21 mouse cellular contexts compared by ENCODE assay signal in genomic region chr7:127802313-127802712, GRCm38 (mm10). TPM values are rescaled to one million over a fixed set of nuclear protein-coding genes. Genes with fewer than 3 reads are reported as not detected.
DNase-seq lines count a peak whose midpoint lies in the region; ATAC-seq and TF ChIP-seq lines count a peak whose summit lies in the region.
"Had no signal": no experiment of that assay in that cellular context is flagged by ENCODE, and none has a peak within 500 bp of the region (broad histone marks: within the 10 kb centered on the region; RNA-seq: fewer than 3 reads in every experiment).

No protein-coding gene starts in this region.

- peak overlapping the region; percentile 11; the same call in 1 of the 2 replicates for H3K27ac ChIP-seq in hindbrain, postnatal 0 days
- H3K27ac ChIP-seq in hindbrain, embryonic 13.5 days: no peak overlapping the region
- H3K27ac ChIP-seq in midbrain, embryonic 11.5 days (ENCODE audit: low read depth, low read length): no peak overlapping the region
- H3K27ac ChIP-seq in midbrain, embryonic 16.5 days (ENCODE audit: low read length): no peak overlapping the region
- H3K27ac ChIP-seq: embryonic facial prominence, embryonic 15.5 days; forebrain, embryonic 10.5 days; hindbrain, embryonic 15.5 days; neural tube, embryonic 15.5 days had no signal

- H3K4me3 ChIP-seq in hindbrain, postnatal 0 days (ENCODE audit: low read length): no peak overlapping the region
- no peak overlapping the region for H3K4me3 ChIP-seq in hindbrain, embryonic 13.5 days
- no peak overlapping the region for H3K4me3 ChIP-seq in midbrain, embryonic 11.5 days (ENCODE audit: low read depth, low read length)
- no peak overlapping the region for H3K4me3 ChIP-seq in midbrain, embryonic 16.5 days (ENCODE audit: low read depth, low read length)
- H3K4me3 ChIP-seq: embryonic facial prominence, embryonic 15.5 days; forebrain, embryonic 10.5 days; heart, embryonic 12.5 days; hindbrain, embryonic 15.5 days; neural tube, embryonic 15.5 days had no signal

- no peaks in the 10 kb centered on the region for H3K9me3 ChIP-seq in hindbrain, postnatal 0 days (ENCODE audit: low read length)
- no peaks in the 10 kb centered on the region for H3K9me3 ChIP-seq in hindbrain, embryonic 13.5 days
- no peaks in the 10 kb centered on the region for H3K9me3 ChIP-seq in midbrain, embryonic 11.5 days (ENCODE audit: control insufficient read depth, low read length)
- no peaks in the 10 kb centered on the region for H3K9me3 ChIP-seq in midbrain, embryonic 16.5 days (replicated peaks; ENCODE audit: control insufficient read depth, low read length, poor library complexity, severe bottlenecking)
- H3K9me3 ChIP-seq: embryonic facial prominence, embryonic 15.5 days; forebrain, embryonic 10.5 days; heart, embryonic 12.5 days; hindbrain, embryonic 15.5 days; neural tube, embryonic 15.5 days had no signal

- peaks cover 27% of the 10 kb centered on the region for H3K36me3 ChIP-seq in hindbrain, postnatal 0 days (ENCODE audit: insufficient read depth, low read length)
- peaks cover 80% of the 10 kb centered on the region for H3K36me3 ChIP-seq in hindbrain, embryonic 13.5 days
- H3K36me3 ChIP-seq in midbrain, embryonic 11.5 days (ENCODE audit: control insufficient read depth, insufficient read depth, low read length): peaks cover 16% of the 10 kb centered on the region
- peaks cover 38% of the 10 kb centered on the region for H3K36me3 ChIP-seq in midbrain, embryonic 16.5 days (ENCODE audit: control insufficient read depth, insufficient read depth, low read length)

- 0 out of 2 replicates have a peak, but pooled peaks cover 6% of the 10 kb centered on the region for H3K4me1 ChIP-seq in hindbrain, postnatal 0 days (ENCODE audit: insufficient read depth, low read length)
- peaks cover 9% of the 10 kb centered on the region for H3K4me1 ChIP-seq in hindbrain, embryonic 13.5 days (replicated peaks)
- H3K4me1 ChIP-seq in midbrain, embryonic 11.5 days (ENCODE audit: control insufficient read depth, insufficient read depth, low read length): peaks cover 4% of the 10 kb centered on the region
- H3K4me1 ChIP-seq in midbrain, embryonic 16.5 days (ENCODE audit: control insufficient read depth, insufficient read depth, low read length): no peaks in the 10 kb centered on the region; the same call in 1 of the 2 replicates
- H3K4me1 ChIP-seq: hindbrain, embryonic 15.5 days had no signal

- no peaks in the 10 kb centered on the region for H3K27me3 ChIP-seq in hindbrain, postnatal 0 days (ENCODE audit: insufficient read depth, low read length)
- no peaks in the 10 kb centered on the region for H3K27me3 ChIP-seq in hindbrain, embryonic 13.5 days
- no peaks in the 10 kb centered on the region for H3K27me3 ChIP-seq in midbrain, embryonic 11.5 days (ENCODE audit: control insufficient read depth, insufficient read depth, low read length)
- no peaks in the 10 kb centered on the region for H3K27me3 ChIP-seq in midbrain, embryonic 16.5 days (ENCODE audit: control insufficient read depth, insufficient read depth, low read depth, low read length)
- H3K27me3 ChIP-seq: embryonic facial prominence, embryonic 15.5 days; heart, embryonic 12.5 days; hindbrain, embryonic 15.5 days; neural tube, embryonic 15.5 days had no signal

- no peak overlapping the region for H3K9ac ChIP-seq in hindbrain, postnatal 0 days (replicated peaks; ENCODE audit: low read length)
- no peak overlapping the region for H3K9ac ChIP-seq in hindbrain, embryonic 13.5 days
- H3K9ac ChIP-seq in midbrain, embryonic 11.5 days (ENCODE audit: low read length): no peak overlapping the region
- H3K9ac ChIP-seq in midbrain, embryonic 16.5 days (ENCODE audit: low read depth, low read length): no peak overlapping the region
- H3K9ac ChIP-seq: embryonic facial prominence, embryonic 15.5 days; heart, embryonic 12.5 days; hindbrain, embryonic 15.5 days; neural tube, embryonic 15.5 days had no signal

- ATAC-seq in hindbrain, postnatal 0 days: no peak
- ATAC-seq in hindbrain, embryonic 13.5 days (ENCODE audit: low FRiP score): no peak
- no peak for ATAC-seq in midbrain, embryonic 11.5 days (ENCODE audit: low FRiP score)
- ATAC-seq in midbrain, embryonic 16.5 days: no peak
- ATAC-seq: intestine, postnatal 0 days had no signal

- H3K4me2 ChIP-seq in hindbrain, postnatal 0 days (ENCODE audit: low read depth, low read length): no peak overlapping the region
- no peak overlapping the region for H3K4me2 ChIP-seq in hindbrain, embryonic 13.5 days
- no peak overlapping the region for H3K4me2 ChIP-seq in midbrain, embryonic 11.5 days
- H3K4me2 ChIP-seq in midbrain, embryonic 16.5 days (ENCODE audit: low read length): no peak overlapping the region
- H3K4me2 ChIP-seq: embryonic facial prominence, embryonic 15.5 days; heart, embryonic 12.5 days; hindbrain, embryonic 15.5 days; neural tube, embryonic 15.5 days had no signal

- WGBS in hindbrain, postnatal 0 days: 85% methylated on average over 17 of the region's 17 CpGs
- 93% methylated on average over 17 of the region's 17 CpGs for WGBS in hindbrain, embryonic 13.5 days
- 92% methylated on average over 17 of the region's 17 CpGs for WGBS in midbrain, embryonic 11.5 days
- 93% methylated on average over 17 of the region's 17 CpGs for WGBS in midbrain, embryonic 16.5 days

- TF ChIP-seq CTCF in hindbrain, postnatal 0 days (IDR thresholded peaks at IDR 0.05; ENCODE audit: low read depth): no peak

- peak; percentile 23 for DNase-seq in hindbrain, postnatal 0 days (ENCODE audit: low spot score)
- peak; percentile 14 for DNase-seq in midbrain, embryonic 11.5 days (ENCODE audit: low spot score, missing footprints)
- peak; percentile 93 for DNase-seq in cerebellum, adult 9-10 months
- no peak for DNase-seq in kidney, postnatal 4 days
- no peak for DNase-seq in ovary, postnatal 10 days (ENCODE audit: low spot score)
- DNase-seq: adrenal gland, postnatal 10 days; B cell, adult 2 months; right cerebral cortex, postnatal 4 days; thymus, postnatal 25 days had no signal

RNA-seq across cellular contexts. Expression of gene Hsd3b7, which starts 1.9 kb away (rescaled TPM):
- total RNA-seq in hindbrain, postnatal 0 days (2014; rRNA removed): 11.0 and 12.1 TPM in 2 replicates
- 10.3 and 11.3 TPM in 2 replicates for polyA plus RNA-seq in hindbrain, postnatal 0 days (2015; fragmentation: Nextera tagmentation; extraction: Ambion mirVana)
- polyA plus RNA-seq in hindbrain, embryonic 13.5 days (2015; fragmentation: Nextera tagmentation; extraction: Ambion mirVana): 9.6 TPM in 2 replicates
- polyA plus RNA-seq in midbrain, embryonic 11.5 days (2014; fragmentation: Nextera tagmentation; extraction: Ambion mirVana): 7.9 and 8.2 TPM in 2 replicates
- polyA plus RNA-seq in midbrain, embryonic 16.5 days (2015; fragmentation: Nextera tagmentation; extraction: Ambion mirVana): 8.4 and 10.3 TPM in 2 replicates

RNA-seq across cellular contexts. Expression of gene Gm49388, which starts 16.9 kb away (rescaled TPM):
- 0.05 and 2.9 TPM in 2 replicates for total RNA-seq in hindbrain, postnatal 0 days (2014; rRNA removed)
- polyA plus RNA-seq in hindbrain, postnatal 0 days (2015; fragmentation: Nextera tagmentation; extraction: Ambion mirVana): not detected in 2 replicates
- not detected in 2 replicates for polyA plus RNA-seq in hindbrain, embryonic 13.5 days (2015; fragmentation: Nextera tagmentation; extraction: Ambion mirVana)
- not detected in 2 replicates for polyA plus RNA-seq in midbrain, embryonic 11.5 days (2014; fragmentation: Nextera tagmentation; extraction: Ambion mirVana)
- polyA plus RNA-seq in midbrain, embryonic 16.5 days (2015; fragmentation: Nextera tagmentation; extraction: Ambion mirVana): not detected in 2 replicates
- polyA plus RNA-seq: embryonic facial prominence, embryonic 15.5 days; forebrain, embryonic 10.5 days; heart, embryonic 12.5 days; hindbrain, embryonic 15.5 days; intestine, postnatal 0 days; kidney, embryonic 16.5 days; lung, embryonic 16.5 days; neural tube, embryonic 15.5 days; testis, adult 2 months had no signal

RNA-seq across cellular contexts. Expression of gene Stx4a, which starts 21.8 kb away (rescaled TPM):
- 4.0 and 9.6 TPM in 2 replicates for total RNA-seq in hindbrain, postnatal 0 days (2014; rRNA removed)
- 28.4 and 31.8 TPM in 2 replicates for polyA plus RNA-seq in hindbrain, postnatal 0 days (2015; fragmentation: Nextera tagmentation; extraction: Ambion mirVana)
- polyA plus RNA-seq in hindbrain, embryonic 13.5 days (2015; fragmentation: Nextera tagmentation; extraction: Ambion mirVana): 22.2 and 24.3 TPM in 2 replicates
- 10.1 and 12.2 TPM in 2 replicates for polyA plus RNA-seq in midbrain, embryonic 11.5 days (2014; fragmentation: Nextera tagmentation; extraction: Ambion mirVana)
- polyA plus RNA-seq in midbrain, embryonic 16.5 days (2015; fragmentation: Nextera tagmentation; extraction: Ambion mirVana): 18.3 and 19.7 TPM in 2 replicates

RNA-seq across cellular contexts. Expression of gene Stx1b, which starts 22.0 kb away (rescaled TPM):
- total RNA-seq in hindbrain, postnatal 0 days (2014; rRNA removed): 69.7 and 72.7 TPM in 2 replicates
- 66.6 and 76.3 TPM in 2 replicates for polyA plus RNA-seq in hindbrain, postnatal 0 days (2015; fragmentation: Nextera tagmentation; extraction: Ambion mirVana)
- polyA plus RNA-seq in hindbrain, embryonic 13.5 days (2015; fragmentation: Nextera tagmentation; extraction: Ambion mirVana): 38.7 and 40.9 TPM in 2 replicates
- polyA plus RNA-seq in midbrain, embryonic 11.5 days (2014; fragmentation: Nextera tagmentation; extraction: Ambion mirVana): 6.9 and 8.4 TPM in 2 replicates
- polyA plus RNA-seq in midbrain, embryonic 16.5 days (2015; fragmentation: Nextera tagmentation; extraction: Ambion mirVana): 66.5 and 82.2 TPM in 2 replicates
- total RNA-seq: monocyte, adult 5-6 weeks had no signal

RNA-seq across cellular contexts. Expression of gene Setd1a, which starts 25.8 kb away (rescaled TPM):
- total RNA-seq in hindbrain, postnatal 0 days (2014; rRNA removed): 17.8 and 18.2 TPM in 2 replicates
- polyA plus RNA-seq in hindbrain, postnatal 0 days (2015; fragmentation: Nextera tagmentation; extraction: Ambion mirVana): 10.5 and 16.0 TPM in 2 replicates
- polyA plus RNA-seq in hindbrain, embryonic 13.5 days (2015; fragmentation: Nextera tagmentation; extraction: Ambion mirVana): 17.8 and 20.9 TPM in 2 replicates
- polyA plus RNA-seq in midbrain, embryonic 11.5 days (2014; fragmentation: Nextera tagmentation; extraction: Ambion mirVana): 19.0 and 22.1 TPM in 2 replicates
- polyA plus RNA-seq in midbrain, embryonic 16.5 days (2015; fragmentation: Nextera tagmentation; extraction: Ambion mirVana): 12.8 and 18.0 TPM in 2 replicates

Comparison
In these comparisons a context has a peak if more than half of its experiments do, and no peak if none do; other contexts are left out.
1. DNase-seq: peak in hindbrain, postnatal 0 days (single experiment), midbrain, embryonic 11.5 days (single experiment) and cerebellum, adult 9-10 months (single experiment); none in kidney, postnatal 4 days (0 of 2) and ovary, postnatal 10 days (single experiment).